Mouse (Mus musculus) bone marrow, adult 2 months (tissue): ENCODE data around the gene Ago3. TPM values are rescaled to one million over a fixed set of nuclear protein-coding genes. Genes with fewer than 3 reads are reported as not detected.

Source experiments
- H3K27ac ChIP-seq: fragments of 200-500 bp; 2 replicates; pipeline ENCODE4 v1.5.1; 2012; ENCODE audit warnings: low read depth, mild to moderate bottlenecking, control low read depth, inconsistent platforms, low read length; ENCODE audit not compliant: control insufficient read depth, poor library complexity, insufficient read depth
- H3K4me1 ChIP-seq: fragments of 200-500 bp; 2 replicates; pipeline ENCODE4 v1.6.1; 2011; ENCODE audit warnings: low read length; ENCODE audit not compliant: control insufficient read depth, insufficient read depth
- H3K4me3 ChIP-seq: fragments of 200-500 bp; replicated peaks from 2 replicates; pipeline ENCODE3; 2011; ENCODE audit warnings: mild to moderate bottlenecking, low read depth, low read length, control low read depth; ENCODE audit not compliant: control insufficient read depth
- CTCF ChIP-seq: fragments of 200-500 bp; IDR thresholded peaks from 2 replicates; pipeline ENCODE4 v1.5.1; 2011; ENCODE audit warnings: low read length, control low read depth; ENCODE audit not compliant: control insufficient read depth, insufficient read depth
- POLR2A ChIP-seq: fragments of 200-500 bp; IDR thresholded peaks from 2 replicates; pipeline ENCODE4 v1.6.1; 2011; ENCODE audit warnings: low read depth, mild to moderate bottlenecking, control low read depth, low read length, borderline replicate concordance; ENCODE audit not compliant: control insufficient read depth
- WGBS: fragments of 180-500 bp; shearing (Covaris S2); methylation state at CpG from one replicate; pipeline ENCODE4 v1.1.7; 2018; 5-methylcytosine and 5-hydroxymethylcytosine counted together
- polyA plus RNA-seq: library from polyadenylated mRNA; stranded (reverse); fragments of >200 nt; gene quantifications from 2 replicates; pipeline ENCODE4 v1.2.4, GENCODE M21; 2011; ENCODE audit warnings: low replicate concordance; ENCODE audit not compliant: missing spikeins, insufficient read depth, insufficient read length

Ago3 gene
- polyA plus RNA-seq, 1 experiment: 5.2 TPM

DNA sequence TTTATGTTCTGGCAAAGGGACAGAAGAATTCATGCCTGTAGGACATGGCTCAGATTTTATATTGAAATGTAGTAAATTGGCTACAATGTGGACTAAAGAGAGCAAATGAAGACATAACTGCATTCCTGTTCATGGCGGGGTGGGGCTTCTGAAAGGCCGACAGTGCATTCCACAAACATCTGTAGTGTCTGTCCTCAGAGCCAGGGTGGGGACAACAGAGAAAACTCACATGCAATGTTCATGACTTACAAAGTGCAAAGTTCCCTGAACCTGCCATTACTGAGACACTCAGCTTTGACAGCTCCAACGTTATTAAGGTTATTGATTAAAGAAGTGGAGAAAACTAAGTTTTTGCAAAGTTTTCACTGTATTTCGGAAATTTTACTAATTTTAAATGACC, 85.9 kb downstream of the Ago3 start:
- no peak overlapping the region for H3K4me3 ChIP-seq
- 79% methylated on average over 4 of the region's 4 CpGs for WGBS
- H3K27ac ChIP-seq: no peak overlapping the region
- H3K4me1 ChIP-seq: no peaks in the 10 kb centered on the region
- TF ChIP-seq POLR2A: no peak

DNA sequence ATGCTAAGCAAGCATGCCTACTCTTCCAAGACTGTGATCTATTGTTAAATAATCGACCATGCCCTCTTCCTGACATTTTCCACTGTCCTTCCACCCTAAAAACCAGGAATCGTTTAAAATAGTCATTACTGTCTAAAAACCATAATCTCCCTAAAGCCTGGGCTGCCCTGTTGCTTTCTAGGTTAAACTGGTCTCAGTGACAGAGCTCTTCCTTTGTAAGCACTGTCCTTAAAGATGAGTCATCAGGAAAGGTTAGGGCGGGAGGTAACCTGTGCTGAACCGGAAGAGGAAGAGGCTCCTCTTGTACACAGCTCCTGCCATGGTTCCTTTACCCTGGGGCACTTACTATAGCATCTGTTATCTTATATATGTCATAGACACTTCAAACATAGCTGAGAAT, 89.9 kb downstream of the Ago3 start:
- 49% methylated on average over 4 of the region's 4 CpGs for WGBS
- Histone ChIP-seq H3K4me1 (no peaks in the 10 kb centered on the region), H3K27ac (no peak overlapping the region), H3K4me3 (no peak overlapping the region)
- no peak for TF ChIP-seq POLR2A
- TF ChIP-seq CTCF: no peak

- Histone ChIP-seq H3K4me1 (no peaks in the 10 kb centered on the region), H3K27ac (no peak overlapping the region), H3K4me3 (no peak overlapping the region)
- WGBS: 56% methylated on average over 3 of the region's 3 CpGs
- no peak for TF ChIP-seq POLR2A
- peak; percentile 57 for TF ChIP-seq CTCF
These were observed 97.0 kb downstream of the Ago3 start for GRCm38 (mm10) chr4:126332358-126332757.

DNA sequence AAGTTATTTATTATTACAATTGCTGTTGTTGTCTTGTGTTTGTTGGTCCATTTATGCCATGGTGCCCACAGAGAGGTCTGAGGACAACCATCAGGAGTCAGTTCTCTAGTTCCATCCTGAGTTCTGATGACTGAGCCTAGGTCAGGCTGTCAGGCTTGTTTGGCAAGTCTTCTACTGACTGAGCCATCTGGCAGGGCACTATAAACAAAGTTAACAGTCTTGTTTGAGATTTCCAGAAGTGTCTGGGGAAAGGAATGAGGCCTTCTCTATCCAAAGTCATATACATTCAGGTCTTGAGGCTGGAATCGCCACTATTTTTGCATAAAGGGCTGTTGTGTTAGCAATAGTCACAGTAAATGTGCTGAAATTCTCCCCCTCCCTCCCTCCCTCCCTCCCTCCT, 97.6 kb downstream of the Ago3 start:
- no peaks in the 10 kb centered on the region for H3K4me1 ChIP-seq
- no peak for TF ChIP-seq CTCF
- TF ChIP-seq POLR2A: no peak
- H3K27ac ChIP-seq: no peak overlapping the region
- 79% methylated on average over 1 of the region's 1 CpGs for WGBS
- no peak overlapping the region for H3K4me3 ChIP-seq

GRCm38 (mm10) chr4:126330295-126330694, 99.1 kb downstream of the Ago3 start:
- TF ChIP-seq POLR2A: no peak
- Histone ChIP-seq H3K4me3 (no peak overlapping the region), H3K27ac (no peak overlapping the region), H3K4me1 (no peaks in the 10 kb centered on the region)
- WGBS: 90% methylated on average over 4 of the region's 4 CpGs

DNA sequence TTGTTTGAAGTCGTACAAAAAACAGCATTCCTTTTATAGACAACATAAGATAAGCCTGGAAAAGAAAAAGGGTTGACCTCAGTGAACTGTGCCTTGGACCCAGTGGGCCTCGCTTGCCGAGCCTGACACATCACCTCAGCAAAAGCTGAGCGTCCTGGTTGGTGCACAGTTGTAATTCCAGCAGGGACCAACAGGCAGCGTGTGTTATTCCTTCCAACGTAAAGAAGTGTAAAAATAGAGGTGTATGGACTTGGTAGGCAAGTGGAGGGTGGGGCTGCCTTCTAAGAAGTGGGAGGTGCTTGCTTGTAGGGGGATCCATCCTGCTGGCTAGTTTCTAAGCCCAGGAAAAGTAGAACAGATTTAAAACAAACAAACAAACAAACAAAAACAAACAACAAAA, 103.3 kb downstream of the Ago3 start:
- Histone ChIP-seq H3K27ac (no peak overlapping the region), H3K4me1 (no peaks in the 10 kb centered on the region), H3K4me3 (no peak overlapping the region)
- 49% methylated on average over 6 of the region's 6 CpGs for WGBS
- TF ChIP-seq POLR2A (no peak), CTCF (no peak)

DNA sequence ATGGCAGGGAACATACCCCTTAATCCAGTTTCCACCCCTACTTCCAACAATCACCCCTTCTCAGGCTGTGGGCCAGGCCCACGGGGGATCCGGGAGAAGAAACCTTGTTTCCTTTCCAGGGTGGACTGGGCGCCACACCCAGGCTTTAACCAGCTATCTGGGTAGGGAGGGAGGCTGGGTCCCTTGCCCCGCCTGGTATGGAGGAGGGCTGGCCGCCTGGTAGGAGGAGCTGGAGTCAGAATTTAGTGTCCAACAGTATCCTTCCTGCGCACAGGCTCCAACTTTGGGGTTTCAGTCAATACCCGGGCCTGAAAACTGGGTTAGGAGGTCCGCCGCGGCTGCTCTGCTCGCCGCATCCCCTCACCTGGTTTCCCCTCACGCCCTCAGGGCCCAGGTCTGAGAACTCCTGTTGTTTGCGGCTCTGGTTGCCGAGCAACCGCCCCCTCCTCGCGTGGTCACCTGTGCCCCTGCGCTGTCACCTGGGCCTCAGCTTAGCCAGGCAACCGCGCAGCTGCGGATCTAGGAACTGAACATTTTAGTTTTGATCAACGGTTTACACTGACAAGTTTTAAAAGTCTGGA, 104.0 kb downstream of the Ago3 start, which contains the start of gene Tekt2:
TSS of gene Tekt2 (minus strand) at position 408 of the 581 bp plus-strand sequence.
- no peak for TF ChIP-seq CTCF
- no peak for TF ChIP-seq POLR2A
- H3K4me3 ChIP-seq: no peak within 1 kb of the TSS
- WGBS: 45% methylated on average over 23 of the region's 23 CpGs

GRCm38 (mm10) chr4:126324861-126325260, 104.5 kb downstream of the Ago3 start:
- H3K4me3 ChIP-seq: no peak overlapping the region
- 81% methylated on average over 13 of the region's 13 CpGs for WGBS
- no peak overlapping the region for H3K27ac ChIP-seq
- TF ChIP-seq CTCF: no peak
- TF ChIP-seq POLR2A: no peak
- H3K4me1 ChIP-seq: no peaks in the 10 kb centered on the region

More for the DNA sequence above, 104.0 kb downstream of the Ago3 start, which contains the start of gene Tekt2:
- Histone ChIP-seq H3K27ac (no peak within 1 kb of the TSS), H3K4me1 (no peaks in the 10 kb centered on the region)

- no peaks in the 10 kb centered on the region for H3K4me1 ChIP-seq
- TF ChIP-seq POLR2A: no peak
- no peak for TF ChIP-seq CTCF
- no peak overlapping the region for H3K27ac ChIP-seq
- H3K4me3 ChIP-seq: no peak overlapping the region
- WGBS: 91% methylated on average over 13 of the region's 13 CpGs
These were observed 106.7 kb downstream of the Ago3 start for GRCm38 (mm10) chr4:126322646-126323045.
